Mouse (Mus musculus) MEL (cell line): ENCODE results near the gene Sh3tc1. TPM values are rescaled to one million over a fixed set of nuclear protein-coding genes. Genes with fewer than 3 reads are reported as not detected.

Experiments used
- DNase-seq: peaks from one replicate; pipeline ENCODE4 v3.0.0; 2011; ENCODE audit warnings: low read depth, low spot score
- H3K27ac ChIP-seq: 2 replicates; pipeline ENCODE4 v1.5.1; 2012; ENCODE audit warnings: low read depth, mild to moderate bottlenecking, control low read depth, low read length, moderate library complexity; ENCODE audit not compliant: control insufficient read depth
- H3K27me3 ChIP-seq, 2 experiments: fragments of 150-350 bp in 1 of 2; sonication (generic) in 1 of 2; 2 replicates each; pipeline ENCODE4 v1.6.1; 2012; ENCODE audit warnings: low read length in 2 of 2, mild to moderate bottlenecking in 2 of 2, improper control_type of control experiment in 1 of 2, moderate library complexity in 1 of 2; ENCODE audit not compliant: insufficient read depth in 2 of 2, control insufficient read depth in 1 of 2
- H3K36me3 ChIP-seq, 2 experiments: 2 replicates each; pipeline ENCODE4 v1.6.1; 2012 to 2014; ENCODE audit warnings: low read length in 2 of 2, improper control_type of control experiment in 1 of 2, inconsistent platforms in 1 of 2, mild to moderate bottlenecking in 1 of 2; ENCODE audit not compliant: insufficient read depth in 2 of 2, control insufficient read depth in 1 of 2
- H3K4me1 ChIP-seq, 2 experiments: fragments of 150-350 bp in 1 of 2; sonication (generic) in 1 of 2; 2 replicates each; pipeline ENCODE4 v1.6.1; 2012; ENCODE audit warnings: low read length in 2 of 2, improper control_type of control experiment in 1 of 2, mild to moderate bottlenecking in 1 of 2; ENCODE audit not compliant: insufficient read depth in 2 of 2, control insufficient read depth in 1 of 2
- H3K4me3 ChIP-seq, 2 experiments: fragments of 150-350 bp in 1 of 2; sonication (generic) in 1 of 2; 2 replicates each; pipeline ENCODE4 v1.5.1; 2012; ENCODE audit warnings: low read depth in 2 of 2, low read length in 2 of 2, mild to moderate bottlenecking in 2 of 2, moderate library complexity in 2 of 2, control low read depth in 1 of 2, improper control_type of control experiment in 1 of 2; ENCODE audit not compliant: control insufficient read depth in 1 of 2, insufficient read depth in 1 of 2
- H3K79me2 ChIP-seq: 2 replicates; pipeline ENCODE4 v1.6.1; 2012; ENCODE audit warnings: mild to moderate bottlenecking, low read length, moderate library complexity; ENCODE audit not compliant: control insufficient read depth, poor library complexity, insufficient read depth
- H3K9ac ChIP-seq: 2 replicates; pipeline ENCODE4 v1.6.1; 2012; ENCODE audit warnings: low read depth, mild to moderate bottlenecking, control low read depth, low read length, moderate library complexity; ENCODE audit not compliant: control insufficient read depth, poor library complexity, severe bottlenecking
- H3K9me3 ChIP-seq: fragments of 150-350 bp; sonication (generic); replicated peaks from 2 replicates; pipeline ENCODE4 v1.6.1; 2012; ENCODE audit warnings: mild to moderate bottlenecking, low read length, improper control_type of control experiment, moderate library complexity; ENCODE audit not compliant: insufficient read depth
- CTCF ChIP-seq, 3 experiments: IDR thresholded peaks in 2 of 3; conservative IDR thresholded peaks in 1 of 3; 2 replicates each; pipeline ENCODE4 v1.5.1; 2011 to 2012; ENCODE audit warnings: low read length in 3 of 3, low read depth in 2 of 3, mild to moderate bottlenecking in 2 of 3, improper control_type of control experiment in 1 of 3, inconsistent platforms in 1 of 3, mixed read lengths in 1 of 3, moderate library complexity in 1 of 3; ENCODE audit not compliant: control insufficient read depth in 1 of 3, insufficient read depth in 1 of 3, poor library complexity in 1 of 3, severe bottlenecking in 1 of 3
- ELF1 ChIP-seq: IDR thresholded peaks from 2 replicates; pipeline ENCODE4 v1.6.1; 2014; ENCODE audit warnings: low read depth, mild to moderate bottlenecking, inconsistent platforms, low read length, improper control_type of control experiment, moderate library complexity
- ETS1 ChIP-seq: IDR thresholded peaks from 2 replicates; pipeline ENCODE4 v1.6.1; 2012; ENCODE audit warnings: low read depth, mild to moderate bottlenecking, inconsistent platforms, low read length, improper control_type of control experiment, moderate library complexity
- KAT2A ChIP-seq: conservative IDR thresholded peaks from 2 replicates; pipeline ENCODE4 v1.6.1; 2012; ENCODE audit warnings: low read depth, low read length, improper control_type of control experiment, inconsistent platforms
- MAZ ChIP-seq: IDR thresholded peaks from 2 replicates; pipeline ENCODE4 v1.6.1; 2012; ENCODE audit warnings: low read depth, mild to moderate bottlenecking, inconsistent platforms, low read length, improper control_type of control experiment
- MEF2A ChIP-seq: IDR thresholded peaks from 2 replicates; pipeline ENCODE4 v1.6.1; 2014; ENCODE audit warnings: low read depth, mild to moderate bottlenecking, inconsistent platforms, low read length, improper control_type of control experiment; ENCODE audit not compliant: poor library complexity, insufficient replicate concordance, severe bottlenecking; ENCODE audit errors: extremely low read depth
- NELFE ChIP-seq: IDR thresholded peaks from 2 replicates; pipeline ENCODE4 v1.6.1; 2011; ENCODE audit warnings: low read depth, low read length, improper control_type of control experiment
- NRF1 ChIP-seq: IDR thresholded peaks from 2 replicates; pipeline ENCODE4 v1.6.1; 2014; ENCODE audit warnings: low read depth, mild to moderate bottlenecking, inconsistent platforms, low read length, improper control_type of control experiment, moderate library complexity; ENCODE audit not compliant: poor library complexity, insufficient read depth, severe bottlenecking
- POLR2AphosphoS5 ChIP-seq: IDR thresholded peaks from 2 replicates; pipeline ENCODE4 v1.6.1; 2012; ENCODE audit warnings: low read depth, borderline replicate concordance, mild to moderate bottlenecking, inconsistent platforms, low read length, moderate library complexity, mixed read lengths
- RAD21 ChIP-seq: IDR thresholded peaks from 2 replicates; pipeline ENCODE4 v1.6.1; 2011; ENCODE audit warnings: mild to moderate bottlenecking, low read depth, low read length, improper control_type of control experiment
- SIN3A ChIP-seq: IDR thresholded peaks from 2 replicates; pipeline ENCODE4 v1.6.1; 2012; ENCODE audit warnings: low read length, improper control_type of control experiment, inconsistent platforms
- TAL1 ChIP-seq: IDR thresholded peaks from 2 replicates; pipeline ENCODE4 v1.6.1; 2012; ENCODE audit warnings: mild to moderate bottlenecking, inconsistent platforms, low read length, moderate library complexity, mixed read lengths
- TCF12 ChIP-seq: IDR thresholded peaks from 2 replicates; pipeline ENCODE4 v1.6.1; 2014; ENCODE audit warnings: low read depth, mild to moderate bottlenecking, inconsistent platforms, low read length, improper control_type of control experiment, moderate library complexity
- UBTF ChIP-seq: IDR thresholded peaks from 2 replicates; pipeline ENCODE4 v1.6.1; 2012; ENCODE audit warnings: low read depth, mild to moderate bottlenecking, inconsistent platforms, low read length, improper control_type of control experiment, moderate library complexity, borderline replicate concordance; ENCODE audit not compliant: insufficient read depth
- ZC3H11A ChIP-seq: IDR thresholded peaks from 2 replicates; pipeline ENCODE4 v1.6.1; 2012; ENCODE audit warnings: low read depth, mild to moderate bottlenecking, inconsistent platforms, low read length, improper control_type of control experiment
- ZNF384 ChIP-seq: IDR thresholded peaks from 2 replicates; pipeline ENCODE4 v1.6.1; 2012; ENCODE audit warnings: low read depth, mild to moderate bottlenecking, inconsistent platforms, low read length, improper control_type of control experiment
- polyA plus RNA-seq, 2 experiments: library from polyadenylated mRNA; stranded (reverse) in 1 of 2; unstranded in 1 of 2; fragments of >175 nt in 1 of 2; fragments of >200 nt in 1 of 2; gene quantifications; 2 replicates each; pipeline versions ENCODE4 v1.2.1 to v1.2.4; 2012; ENCODE audit warnings: low replicate concordance in 2 of 2, low read depth in 1 of 2; ENCODE audit not compliant: insufficient read length in 2 of 2, insufficient read depth in 1 of 2, missing spikeins in 1 of 2
- total RNA-seq: library from RNA; depleted of rRNA; stranded (reverse); fragments of 300-350 nt; gene quantifications from 2 replicates; pipeline ENCODE4 v1.2.3, GENCODE M21; 2012

Sh3tc1 gene
- total and polyA plus RNA-seq, 3 experiments = not detected

- Histone ChIP-seq H3K27ac (no peak overlapping the region), H3K4me3 (no peak overlapping the region), H3K36me3 (no peaks in the 10 kb centered on the region), H3K4me1 (no peaks in the 10 kb centered on the region), H3K9ac (no peak overlapping the region), H3K9me3 (no peaks in the 10 kb centered on the region), H3K79me2 (no peaks in the 10 kb centered on the region), H3K27me3 (no peaks in the 10 kb centered on the region)
- no peak for DNase-seq
- TF ChIP-seq KAT2A = no peak
Observed at GRCm38 (mm10) chr5:35728957-35729460, 10.8 kb downstream of the Sh3tc1 start.

DNA sequence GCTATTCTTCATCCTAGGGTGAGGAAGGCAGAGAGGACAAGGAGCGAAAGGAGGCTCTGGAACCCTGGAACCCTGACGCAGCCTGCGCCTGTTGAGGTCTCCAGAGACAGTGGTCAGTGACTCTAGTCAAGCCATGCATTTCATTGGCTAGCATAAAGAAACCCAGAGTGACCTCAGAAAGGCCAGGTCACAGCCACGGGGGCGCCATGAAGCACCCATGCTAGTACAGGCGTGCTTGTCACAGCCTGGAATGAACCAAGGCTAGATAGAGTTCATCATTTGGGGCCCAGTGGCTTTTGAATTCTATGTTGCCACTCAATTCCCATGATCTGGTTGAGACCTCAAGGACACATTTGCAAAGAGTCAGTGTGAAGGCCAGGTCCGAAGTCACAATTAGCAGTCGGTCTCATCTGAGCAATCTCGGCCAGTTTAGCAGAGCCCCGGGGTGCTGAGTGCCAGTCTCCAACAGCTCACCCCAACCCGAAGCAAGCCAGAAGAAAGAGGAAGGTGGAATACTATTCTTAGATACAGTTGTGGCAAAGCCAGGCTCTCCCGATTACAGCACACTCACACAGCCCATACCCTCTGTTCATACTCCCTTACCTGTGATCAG lies 11.3 kb downstream of the Sh3tc1 start:
- no peaks in the 10 kb centered on the region for H3K9me3 ChIP-seq
- H3K4me1 ChIP-seq = no peaks in the 10 kb centered on the region
- no peaks in the 10 kb centered on the region for H3K79me2 ChIP-seq
- H3K36me3 ChIP-seq = no peaks in the 10 kb centered on the region
- H3K27ac ChIP-seq = no peak overlapping the region
- TF ChIP-seq NELFE = no peak
- no peak for TF ChIP-seq ELF1
- no peak for TF ChIP-seq ZNF384
- TF ChIP-seq TCF12 = no peak
- no peak for TF ChIP-seq POLR2AphosphoS5
- no peak for TF ChIP-seq ETS1
- no peak for TF ChIP-seq MAZ
- no peak for TF ChIP-seq RAD21
- TF ChIP-seq TAL1 = no peak
- no peak for TF ChIP-seq CTCF (IDR thresholded peaks at IDR 0.05 in 2 of 3, conservative IDR thresholded peaks at IDR 0.05 in 1 of 3; ENCODE audit: control insufficient read depth in 1 of 3, insufficient read depth in 1 of 3, low read depth in 2 of 3, low read length in 3 of 3, poor library complexity in 1 of 3, severe bottlenecking in 1 of 3)
- TF ChIP-seq SIN3A = no peak
- TF ChIP-seq UBTF = no peak
- TF ChIP-seq NRF1 = no peak
- TF ChIP-seq ZC3H11A = no peak
- no peak for TF ChIP-seq MEF2A
- H3K9ac ChIP-seq = no peak overlapping the region
- H3K4me3 ChIP-seq = no peak overlapping the region
- no peaks in the 10 kb centered on the region for H3K27me3 ChIP-seq
- no peak for DNase-seq
